Mouse (Mus musculus) G1E (cell line): ENCODE data around the gene Gm8660. TPM values are rescaled to one million over a fixed set of nuclear protein-coding genes. Genes with fewer than 3 reads are reported as not detected.
"Not testable (repeated sequence)": the region's sequence is repeated elsewhere in the genome, so short reads cannot be mapped to it uniquely, and the experiment has no call there.

Experiments used
- ATAC-seq: 2 replicates; pipeline ENCODE4 v1.8.0; 2016; ENCODE audit warnings: mild to moderate bottlenecking; ENCODE audit not compliant: insufficient number of reproducible peaks, poor library complexity, low FRiP score, severe bottlenecking; ENCODE audit errors: extremely low read depth
- DNase-seq: peaks from one replicate; pipeline ENCODE4 v3.0.0; 2012; ENCODE audit warnings: low spot score
- H3K27me3 ChIP-seq: 2 replicates; pipeline ENCODE4 v1.6.1; 2012; ENCODE audit warnings: mild to moderate bottlenecking, low read length, inconsistent platforms; ENCODE audit not compliant: insufficient read depth
- H3K36me3 ChIP-seq: replicated peaks from 2 replicates; pipeline ENCODE3; 2012; ENCODE audit warnings: mild to moderate bottlenecking, inconsistent platforms
- H3K4me1 ChIP-seq: 2 replicates; pipeline ENCODE4 v1.6.1; 2012; ENCODE audit warnings: low read depth, low read length, inconsistent platforms, mixed read lengths; ENCODE audit not compliant: insufficient read depth
- H3K4me3 ChIP-seq: 2 replicates; pipeline ENCODE4 v1.5.1; 2012; ENCODE audit warnings: low read depth, mild to moderate bottlenecking, inconsistent platforms, low read length, moderate library complexity, mixed read lengths
- H3K9me3 ChIP-seq: replicated peaks from 2 replicates; pipeline ENCODE4 v1.6.1; 2012; ENCODE audit warnings: inconsistent platforms
- polyA plus RNA-seq: library from polyadenylated mRNA; stranded (reverse); fragments of >175 nt; gene quantifications from 2 replicates; pipeline ENCODE4 v1.2.3, GENCODE M21; 2012
- total RNA-seq, 2 experiments: library from RNA; stranded (forward) in 1 of 2; stranded (reverse) in 1 of 2; fragments of 200-1000 nt in 1 of 2; fragments of >200 nt in 1 of 2; fragmentation: Nextera tagmentation in 1 of 2; gene quantifications; 2 replicates each; pipeline ENCODE4 v1.2.3; 2014 to 2017

Gm8660 gene
- total RNA-seq (2014; fragmentation: Nextera tagmentation): not detected in 2 replicates
- not detected in 2 replicates for total RNA-seq (2017)
- polyA plus RNA-seq: not detected in 2 replicates

DNA sequence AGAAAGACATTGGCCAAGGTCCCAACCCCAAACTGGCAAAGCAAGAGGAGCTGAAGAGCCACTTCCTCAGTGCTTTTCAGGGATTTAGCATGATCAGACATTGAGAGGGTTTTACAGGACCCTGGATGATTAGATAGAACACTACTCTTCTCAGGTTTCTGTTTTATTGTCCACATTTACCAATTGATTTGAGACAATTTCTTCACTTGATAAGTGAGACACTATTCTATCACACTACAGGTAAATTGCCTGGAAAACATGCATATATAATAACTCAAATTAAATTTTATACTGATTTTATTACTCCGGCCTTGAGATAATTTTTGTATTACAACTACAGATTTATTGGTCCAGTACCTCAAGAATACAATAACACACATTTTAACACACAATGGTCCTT lies at the start of gene Gm8660:
TSS of gene Gm8660 (minus strand) at position 101 of the 400 bp plus-strand sequence.
- not testable (repeated sequence) for DNase-seq, ATAC-seq, H3K4me3 ChIP-seq, H3K36me3 ChIP-seq, H3K9me3 ChIP-seq, H3K27me3 ChIP-seq, H3K4me1 ChIP-seq

DNA sequence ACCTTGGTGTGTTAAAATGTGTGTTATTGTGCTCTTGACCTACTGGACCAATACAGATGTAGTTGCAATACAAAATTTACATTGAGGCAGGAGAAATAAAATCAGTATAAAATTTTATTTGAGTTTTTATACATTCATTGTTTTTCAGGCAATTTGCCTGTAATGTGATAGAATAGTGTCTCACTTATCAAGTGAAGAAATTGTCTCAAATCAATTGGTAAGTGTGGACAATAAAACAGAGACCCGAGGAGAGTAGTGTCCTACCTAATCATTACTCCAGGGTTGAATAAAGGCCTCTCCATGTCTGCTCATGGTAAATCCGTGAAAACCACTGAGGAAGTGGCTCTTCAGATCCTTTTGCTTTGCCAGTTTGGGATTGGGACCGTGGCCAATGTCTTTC lies 42.4 kb upstream of the Gm8660 start, which contains the start of gene Vmn1r148:
TSS of gene Vmn1r148 (plus strand) at position 301 of the 400 bp plus-strand sequence.
- H3K27me3 ChIP-seq, ATAC-seq, DNase-seq, H3K4me1 ChIP-seq, H3K4me3 ChIP-seq, H3K36me3 ChIP-seq, H3K9me3 ChIP-seq: not testable (repeated sequence)

DNA sequence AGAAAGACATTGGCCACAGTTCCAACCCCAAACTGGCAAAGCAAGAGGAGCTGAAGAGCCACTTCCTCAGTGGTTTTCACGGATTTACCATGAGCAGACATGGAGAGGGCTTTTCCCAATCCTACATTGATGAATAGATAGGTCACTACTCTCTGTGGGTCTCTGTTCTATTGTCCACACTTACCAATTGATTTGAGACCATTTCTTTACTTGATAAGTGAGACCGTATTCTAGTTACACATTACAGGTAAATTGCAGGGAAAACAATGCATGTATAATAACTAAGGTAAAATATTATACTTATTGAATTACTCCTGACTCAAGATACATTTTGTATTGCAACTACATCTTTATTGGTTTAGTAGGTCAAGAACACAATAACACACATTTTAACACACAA lies 41.2 kb downstream of the Gm8660 start, which contains the start of gene Gm4187:
TSS of gene Gm4187 (minus strand) at position 101 of the 400 bp plus-strand sequence.
- not testable (repeated sequence) for DNase-seq, H3K27me3 ChIP-seq, H3K4me1 ChIP-seq, H3K4me3 ChIP-seq, H3K36me3 ChIP-seq, H3K9me3 ChIP-seq, ATAC-seq

Other genes starting within 250 kb of the Gm8660 start
- not detected in 2 replicates for gene Gm10666, start 236.3 kb downstream of the Gm8660 start, total RNA-seq (2014; fragmentation: Nextera tagmentation)
- gene Gm10666, start 236.3 kb downstream of the Gm8660 start, total RNA-seq (2017): not detected in 2 replicates
- gene Gm10666, start 236.3 kb downstream of the Gm8660 start, polyA plus RNA-seq: not detected in 2 replicates
- not detected in 2 replicates for gene Vmn1r142, start 207.0 kb downstream of the Gm8660 start, total RNA-seq (2014; fragmentation: Nextera tagmentation)
- gene Vmn1r142, start 207.0 kb downstream of the Gm8660 start, total RNA-seq (2017): not detected in 2 replicates
- not detected in 2 replicates for gene Vmn1r142, start 207.0 kb downstream of the Gm8660 start, polyA plus RNA-seq
- gene Vmn1r143, start 181.7 kb downstream of the Gm8660 start, total RNA-seq (2014; fragmentation: Nextera tagmentation): not detected in 2 replicates
- 0.17 TPM in 1 of 2 replicates, not detected in the other for gene Vmn1r143, start 181.7 kb downstream of the Gm8660 start, total RNA-seq (2017)
- not detected in 2 replicates for gene Vmn1r143, start 181.7 kb downstream of the Gm8660 start, polyA plus RNA-seq
- gene Gm8653, start 169.8 kb downstream of the Gm8660 start, total RNA-seq (2014; fragmentation: Nextera tagmentation): not detected in 2 replicates
- gene Gm8653, start 169.8 kb downstream of the Gm8660 start, total RNA-seq (2017): not detected in 2 replicates
- gene Gm8653, start 169.8 kb downstream of the Gm8660 start, polyA plus RNA-seq: not detected in 2 replicates
- not detected in 2 replicates for gene Gm8453, start 141.6 kb downstream of the Gm8660 start, total RNA-seq (2014; fragmentation: Nextera tagmentation)
- gene Gm8453, start 141.6 kb downstream of the Gm8660 start, total RNA-seq (2017): not detected in 2 replicates
- gene Gm8453, start 141.6 kb downstream of the Gm8660 start, polyA plus RNA-seq: not detected in 2 replicates
- gene Gm4187, start 41.3 kb downstream of the Gm8660 start, total RNA-seq (2014; fragmentation: Nextera tagmentation): not detected in 2 replicates
- not detected in 2 replicates for gene Gm4187, start 41.3 kb downstream of the Gm8660 start, total RNA-seq (2017)
- gene Gm4187, start 41.3 kb downstream of the Gm8660 start, polyA plus RNA-seq: not detected in 2 replicates
- not detected in 2 replicates for gene Vmn1r148, start 42.5 kb upstream of the Gm8660 start, total RNA-seq (2014; fragmentation: Nextera tagmentation)
- gene Vmn1r148, start 42.5 kb upstream of the Gm8660 start, total RNA-seq (2017): not detected in 2 replicates
- not detected in 2 replicates for gene Vmn1r148, start 42.5 kb upstream of the Gm8660 start, polyA plus RNA-seq
- gene Vmn1r149, start 67.2 kb upstream of the Gm8660 start, total RNA-seq (2014; fragmentation: Nextera tagmentation): not detected in 2 replicates
- gene Vmn1r149, start 67.2 kb upstream of the Gm8660 start, total RNA-seq (2017): not detected in 2 replicates
- not detected in 2 replicates for gene Vmn1r149, start 67.2 kb upstream of the Gm8660 start, polyA plus RNA-seq
- not detected in 2 replicates for gene Gm10665, start 93.0 kb upstream of the Gm8660 start, total RNA-seq (2014; fragmentation: Nextera tagmentation)
- not detected in 2 replicates for gene Gm10665, start 93.0 kb upstream of the Gm8660 start, total RNA-seq (2017)
- not detected in 2 replicates for gene Gm10665, start 93.0 kb upstream of the Gm8660 start, polyA plus RNA-seq
- gene Vmn1r151, start 128.6 kb upstream of the Gm8660 start, total RNA-seq (2014; fragmentation: Nextera tagmentation): not detected in 2 replicates
- gene Vmn1r151, start 128.6 kb upstream of the Gm8660 start, total RNA-seq (2017): not detected in 2 replicates
- not detected in 2 replicates for gene Vmn1r151, start 128.6 kb upstream of the Gm8660 start, polyA plus RNA-seq
- not detected in 2 replicates for gene Vmn1r152, start 151.9 kb upstream of the Gm8660 start, total RNA-seq (2014; fragmentation: Nextera tagmentation)
- 0.16 TPM in 1 of 2 replicates, not detected in the other for gene Vmn1r152, start 151.9 kb upstream of the Gm8660 start, total RNA-seq (2017)
- gene Vmn1r152, start 151.9 kb upstream of the Gm8660 start, polyA plus RNA-seq: not detected in 2 replicates
- gene Gm8677, start 163.8 kb upstream of the Gm8660 start, total RNA-seq (2014; fragmentation: Nextera tagmentation): not detected in 2 replicates
- gene Gm8677, start 163.8 kb upstream of the Gm8660 start, total RNA-seq (2017): not detected in 2 replicates
- not detected in 2 replicates for gene Gm8677, start 163.8 kb upstream of the Gm8660 start, polyA plus RNA-seq
- gene Gm4201, start 194.3 kb upstream of the Gm8660 start, total RNA-seq (2014; fragmentation: Nextera tagmentation): not detected in 2 replicates
- not detected in 2 replicates for gene Gm4201, start 194.3 kb upstream of the Gm8660 start, total RNA-seq (2017)
- gene Gm4201, start 194.3 kb upstream of the Gm8660 start, polyA plus RNA-seq: not detected in 2 replicates
- gene Gm4565, start 217.1 kb upstream of the Gm8660 start, total RNA-seq (2014; fragmentation: Nextera tagmentation): not detected in 2 replicates
- not detected in 2 replicates for gene Gm4565, start 217.1 kb upstream of the Gm8660 start, total RNA-seq (2017)
- gene Gm4565, start 217.1 kb upstream of the Gm8660 start, polyA plus RNA-seq: not detected in 2 replicates